Comparison of ENCODE assay signal across 8 mouse cellular contexts in genomic region chr15:79946790-79947189, GRCm38 (mm10). TPM values are rescaled to one million over a fixed set of nuclear protein-coding genes. Genes with fewer than 3 reads are reported as not detected.
DNase-seq lines count a peak whose midpoint lies in the region; ATAC-seq lines count a peak whose summit lies in the region.

No protein-coding gene starts in this region.

- no peak overlapping the region for H3K4me3 ChIP-seq in heart, embryonic 12.5 days
- H3K4me3 ChIP-seq in embryonic facial prominence, embryonic 10.5 days = no peak overlapping the region

- no peak overlapping the region for H3K4me2 ChIP-seq in heart, embryonic 12.5 days

- DNase-seq in heart, adult 8-10 months (ENCODE audit: low spot score) = peak; percentile 33
- peak; percentile 53 for DNase-seq in retina, postnatal 1 day
- no peak for DNase-seq in retina, embryonic 14.5 days (ENCODE audit: low spot score)
- DNase-seq in embryonic facial prominence, embryonic 10.5 days (ENCODE audit: low spot score) = peak; percentile 51
- peak; percentile 43 to 57 for DNase-seq in thymus, postnatal 10 days (ENCODE audit: low spot score in 2 of 2)
- no peak for DNase-seq in ovary, postnatal 14 days (ENCODE audit: low spot score)
- no peak for DNase-seq in gastrocnemius, adult 8-10 months (ENCODE audit: low spot score in 2 of 2)

- H3K9ac ChIP-seq in heart, embryonic 12.5 days = no peak overlapping the region

- no peak overlapping the region for H3K27ac ChIP-seq in heart, embryonic 12.5 days (ENCODE audit: poor library complexity, severe bottlenecking)
- peak overlapping the region; percentile 59; the same call in 1 of the 2 replicates for H3K27ac ChIP-seq in embryonic facial prominence, embryonic 10.5 days (replicated peaks)

- 58% methylated on average over 9 of the region's 9 CpGs for WGBS in heart, embryonic 12.5 days
- WGBS in embryonic facial prominence, embryonic 10.5 days = 57% methylated on average over 9 of the region's 9 CpGs

- H3K4me1 ChIP-seq in heart, embryonic 12.5 days (replicated peaks) = peaks cover 24% of the 10 kb centered on the region
- H3K4me1 ChIP-seq in embryonic facial prominence, embryonic 10.5 days = peaks cover 37% of the 10 kb centered on the region

- no peak for ATAC-seq in heart, embryonic 12.5 days (ENCODE audit: insufficient number of reproducible peaks, low FRiP score)

- no peaks in the 10 kb centered on the region for H3K9me3 ChIP-seq in heart, embryonic 12.5 days (replicated peaks)
- no peaks in the 10 kb centered on the region for H3K9me3 ChIP-seq in embryonic facial prominence, embryonic 10.5 days

- H3K27me3 ChIP-seq in heart, embryonic 12.5 days (replicated peaks) = peaks cover 14% of the 10 kb centered on the region
- H3K27me3 ChIP-seq in embryonic facial prominence, embryonic 10.5 days (replicated peaks; ENCODE audit: low read depth, poor library complexity, severe bottlenecking) = no peaks in the 10 kb centered on the region

- no peaks in the 10 kb centered on the region for H3K36me3 ChIP-seq in heart, embryonic 12.5 days
- H3K36me3 ChIP-seq in embryonic facial prominence, embryonic 10.5 days (replicated peaks) = no peaks in the 10 kb centered on the region

RNA-seq across cellular contexts. Expression of gene Cbx7, which starts 24.1 kb away (rescaled TPM):
- 10 to 100 TPM; 18.7 to 28.2 (median 21.1) TPM for total RNA-seq in heart, adult 8-10 months (2022)
- 1.4 and 1.7 TPM in 2 replicates for polyA plus RNA-seq in heart, embryonic 12.5 days (2016; fragmentation: Nextera tagmentation; extraction: Ambion mirVana)
- 2.1 and 2.4 TPM in 2 replicates for polyA plus RNA-seq in embryonic facial prominence, embryonic 10.5 days (2016; fragmentation: Nextera tagmentation; extraction: Ambion mirVana)
- 10 to 100 TPM; 19.1 to 26.4 (median 20.8) TPM for total RNA-seq in gastrocnemius, adult 8-10 months (2022)

RNA-seq across cellular contexts. Expression of gene Apobec3, which starts 55.3 kb away (rescaled TPM):
- total RNA-seq in heart, adult 8-10 months (2022) = 1 to 10 TPM; 7.2 to 8.4 (median 8.0) TPM
- 11.2 and 12.2 TPM in 2 replicates for polyA plus RNA-seq in heart, embryonic 12.5 days (2016; fragmentation: Nextera tagmentation; extraction: Ambion mirVana)
- polyA plus RNA-seq in embryonic facial prominence, embryonic 10.5 days (2016; fragmentation: Nextera tagmentation; extraction: Ambion mirVana) = 7.7 and 8.4 TPM in 2 replicates
- total RNA-seq in gastrocnemius, adult 8-10 months (2022) = 1 to 10 TPM; 1.4 to 2.4 (median 2.0) TPM

Comparison
In these comparisons a context has a peak if more than half of its experiments do, and no peak if none do; other contexts are left out.
1. DNase-seq: peak in heart, adult 8-10 months (single experiment), retina, postnatal 1 day (single experiment), embryonic facial prominence, embryonic 10.5 days (single experiment) and thymus, postnatal 10 days (2 of 2); none in retina, embryonic 14.5 days (single experiment), ovary, postnatal 14 days (single experiment) and gastrocnemius, adult 8-10 months (0 of 2).